Mouse (Mus musculus): ENCODE measurements around the gene Zan. TPM values are rescaled to one million over a fixed set of nuclear protein-coding genes. Genes with fewer than 3 reads are reported as not detected.

Zan gene
- polyA plus RNA-seq, 1 experiment, result 0.02 TPM

DNA sequence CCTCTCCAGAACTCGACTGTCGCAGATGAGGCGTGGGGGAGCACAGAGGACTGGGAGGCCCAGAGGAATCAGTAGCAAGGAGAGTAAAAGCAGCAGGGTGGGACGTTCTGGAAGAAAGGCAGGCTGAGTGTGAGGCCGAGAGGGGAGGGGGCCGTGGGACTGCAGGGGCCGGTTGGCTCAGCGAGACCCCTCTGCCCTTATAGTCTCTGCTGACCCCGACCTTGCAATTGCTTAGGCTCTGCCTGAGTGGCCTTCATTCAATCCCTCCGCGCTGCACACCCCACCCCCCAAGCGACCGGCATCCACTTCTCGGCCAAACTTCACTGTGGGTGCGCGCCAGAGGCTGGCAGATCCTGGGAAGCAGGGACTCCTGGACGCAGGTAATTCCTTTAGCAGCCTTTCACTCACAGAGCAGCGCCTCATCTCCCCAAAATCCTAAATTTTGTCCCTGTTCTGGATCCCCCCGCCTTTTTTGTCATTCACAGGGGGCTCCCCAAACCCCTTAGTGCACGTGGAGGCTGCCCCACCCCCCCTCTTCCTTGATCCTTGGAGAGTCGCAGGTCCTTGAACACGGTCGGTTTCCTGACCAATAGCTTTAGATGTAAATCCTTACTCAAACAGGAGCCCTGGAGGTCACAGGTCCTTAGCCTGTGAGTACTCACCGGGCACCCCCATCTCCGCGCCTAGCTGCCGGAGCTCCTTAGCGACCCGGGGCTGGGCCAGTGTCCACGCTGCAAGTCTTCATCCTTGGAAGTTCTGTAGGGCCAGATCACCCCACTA lies 8.4 kb upstream of the Zan start:
- Histone ChIP-seq H3K36me3 (ENCODE audit: control insufficient read depth, insufficient read depth, low read length) (no peaks in the 10 kb centered on the region), H3K27me3 (ENCODE audit: control insufficient read depth, insufficient read depth, low read length) (peaks cover 5% of the 10 kb centered on the region; the same call in 1 of the 2 replicates), H3K4me3 (ENCODE audit: extremely low read depth, insufficient read depth, insufficient read length) (no peak overlapping the region), H3K27ac (ENCODE audit: insufficient read depth, low read length) (no peak overlapping the region), H3K4me1 (ENCODE audit: control insufficient read depth, insufficient read depth, insufficient read length) (no peaks in the 10 kb centered on the region)
- WGBS, result 39% methylated on average over 30 of the region's 30 CpGs
- DNase-seq (ENCODE audit: low read depth in 1 of 2, low spot score in 2 of 2), result no peak
- TF ChIP-seq CTCF (IDR thresholded peaks at IDR 0.05; ENCODE audit: extremely low read depth, insufficient read depth, insufficient read length, insufficient replicate concordance), result no peak
- no peak for TF ChIP-seq POLR2A (IDR thresholded peaks at IDR 0.05; ENCODE audit: low read depth, low read length)

- Histone ChIP-seq H3K36me3 (ENCODE audit: control insufficient read depth, insufficient read depth, low read length) (no peaks in the 10 kb centered on the region), H3K4me1 (ENCODE audit: control insufficient read depth, insufficient read depth, insufficient read length) (no peaks in the 10 kb centered on the region), H3K27me3 (ENCODE audit: control insufficient read depth, insufficient read depth, low read length) (peaks cover 5% of the 10 kb centered on the region; the same call in 1 of the 2 replicates), H3K27ac (ENCODE audit: insufficient read depth, low read length) (no peak overlapping the region), H3K4me3 (ENCODE audit: extremely low read depth, insufficient read depth, insufficient read length) (no peak overlapping the region)
- no peak for DNase-seq (ENCODE audit: low read depth in 1 of 2, low spot score in 2 of 2)
- TF ChIP-seq POLR2A (IDR thresholded peaks at IDR 0.05; ENCODE audit: low read depth, low read length) (no peak), CTCF (IDR thresholded peaks at IDR 0.05; ENCODE audit: extremely low read depth, insufficient read depth, insufficient read length, insufficient replicate concordance) (no peak)
- 63% methylated on average over 8 of the region's 8 CpGs for whole genome bisulfite sequencing
Observed at GRCm38 (mm10) chr5:137481897-137482296, 5.0 kb upstream of the Zan start.

GRCm38 (mm10) chr5:137481138-137481537 lies 4.3 kb upstream of the Zan start:
- Histone ChIP-seq H3K27me3 (ENCODE audit: control insufficient read depth, insufficient read depth, low read length) (peaks cover 5% of the 10 kb centered on the region; the same call in 1 of the 2 replicates), H3K27ac (ENCODE audit: insufficient read depth, low read length) (no peak overlapping the region), H3K4me3 (ENCODE audit: extremely low read depth, insufficient read depth, insufficient read length) (no peak overlapping the region), H3K36me3 (ENCODE audit: control insufficient read depth, insufficient read depth, low read length) (no peaks in the 10 kb centered on the region), H3K4me1 (ENCODE audit: control insufficient read depth, insufficient read depth, insufficient read length) (no peaks in the 10 kb centered on the region)
- no peak for TF ChIP-seq POLR2A (IDR thresholded peaks at IDR 0.05; ENCODE audit: low read depth, low read length)
- TF ChIP-seq CTCF (IDR thresholded peaks at IDR 0.05; ENCODE audit: extremely low read depth, insufficient read depth, insufficient read length, insufficient replicate concordance), result peak; percentile 65; the same call in 1 of the 2 replicates
- peak; percentile 9 to 40 for DNase-seq (ENCODE audit: low read depth in 1 of 2, low spot score in 2 of 2)

DNA sequence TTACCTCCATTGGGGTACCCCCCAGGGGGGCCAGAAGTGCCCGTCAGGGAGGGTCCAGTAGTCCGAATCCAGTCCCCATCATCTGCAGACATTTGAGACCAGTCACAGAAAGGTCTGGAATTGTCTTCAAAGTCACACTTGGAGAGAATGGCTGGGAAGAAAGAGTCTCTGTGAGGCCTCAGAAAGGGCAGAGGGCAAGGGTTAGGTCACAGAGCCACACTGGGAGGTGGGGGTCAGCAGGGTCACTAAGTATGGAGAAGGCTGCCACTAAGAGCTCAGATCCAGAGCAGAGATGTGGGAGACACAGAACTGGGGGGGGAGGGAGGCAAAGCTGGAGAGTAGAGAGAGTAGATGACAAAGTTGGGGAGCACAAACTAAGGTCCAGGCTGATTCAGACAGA lies 2.5 kb downstream of the Zan start:
- H3K4me3 ChIP-seq (ENCODE audit: extremely low read depth, insufficient read depth, insufficient read length), result no peak overlapping the region
- WGBS, result 90% methylated on average over 2 of the region's 2 CpGs
- TF ChIP-seq POLR2A (IDR thresholded peaks at IDR 0.05; ENCODE audit: low read depth, low read length) (no peak), CTCF (IDR thresholded peaks at IDR 0.05; ENCODE audit: extremely low read depth, insufficient read depth, insufficient read length, insufficient replicate concordance) (no peak)
- DNase-seq (ENCODE audit: low read depth in 1 of 2, low spot score in 2 of 2), result no peak
- no peaks in the 10 kb centered on the region for H3K27me3 ChIP-seq (ENCODE audit: control insufficient read depth, insufficient read depth, low read length)
- H3K36me3 ChIP-seq (ENCODE audit: control insufficient read depth, insufficient read depth, low read length), result no peaks in the 10 kb centered on the region
- no peaks in the 10 kb centered on the region for H3K4me1 ChIP-seq (ENCODE audit: control insufficient read depth, insufficient read depth, insufficient read length)
- H3K27ac ChIP-seq (ENCODE audit: insufficient read depth, low read length), result no peak overlapping the region

DNA sequence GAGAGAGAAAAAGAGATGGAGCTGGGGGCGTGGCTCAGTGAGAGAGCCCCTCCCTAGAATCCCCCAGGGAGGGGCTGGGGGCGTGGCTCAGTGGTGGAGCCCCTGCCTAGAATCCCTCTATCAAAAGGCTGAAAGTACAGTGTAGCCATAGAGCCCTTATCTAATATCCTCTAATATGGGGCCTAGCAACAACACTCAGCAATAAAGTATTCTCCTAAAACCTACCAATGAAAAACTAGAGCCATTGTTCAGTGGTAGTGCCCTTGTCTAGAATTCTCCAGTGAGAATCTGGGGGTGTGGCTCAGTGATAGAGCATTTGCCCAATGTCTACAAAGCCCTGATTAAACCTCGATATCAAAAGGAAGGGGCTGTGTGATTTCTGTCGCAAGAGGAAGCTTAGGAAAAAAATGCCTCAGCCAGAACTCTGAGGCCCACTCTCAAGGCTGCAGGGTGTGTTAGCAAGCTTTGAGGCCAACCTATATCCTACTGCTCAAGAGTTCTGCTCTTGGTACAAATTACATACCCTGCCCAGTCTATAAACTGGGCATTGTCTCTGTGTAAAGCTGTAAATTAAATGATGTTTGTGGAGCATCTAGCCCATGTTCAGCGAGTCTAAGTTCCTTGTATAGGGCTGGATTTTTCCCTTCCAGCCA lies 4.5 kb downstream of the Zan start:
- Histone ChIP-seq H3K4me1 (ENCODE audit: control insufficient read depth, insufficient read depth, insufficient read length) (no peaks in the 10 kb centered on the region), H3K36me3 (ENCODE audit: control insufficient read depth, insufficient read depth, low read length) (no peaks in the 10 kb centered on the region), H3K27me3 (ENCODE audit: control insufficient read depth, insufficient read depth, low read length) (no peaks in the 10 kb centered on the region), H3K27ac (ENCODE audit: insufficient read depth, low read length) (no peak overlapping the region), H3K4me3 (ENCODE audit: extremely low read depth, insufficient read depth, insufficient read length) (no peak overlapping the region)
- DNase-seq (ENCODE audit: low read depth in 1 of 2, low spot score in 2 of 2), result no peak
- no peak for TF ChIP-seq POLR2A (IDR thresholded peaks at IDR 0.05; ENCODE audit: low read depth, low read length)
- no peak for TF ChIP-seq CTCF (IDR thresholded peaks at IDR 0.05; ENCODE audit: extremely low read depth, insufficient read depth, insufficient read length, insufficient replicate concordance)
- 50% methylated on average over 5 of the region's 5 CpGs for WGBS

GRCm38 (mm10) chr5:137466946-137467345 lies 9.9 kb downstream of the Zan start:
- H3K27ac ChIP-seq (ENCODE audit: insufficient read depth, low read length), result no peak overlapping the region
- no peak overlapping the region for H3K4me3 ChIP-seq (ENCODE audit: extremely low read depth, insufficient read depth, insufficient read length)
- DNase-seq (ENCODE audit: low read depth in 1 of 2, low spot score in 2 of 2), result no peak
- H3K4me1 ChIP-seq (ENCODE audit: control insufficient read depth, insufficient read depth, insufficient read length), result no peaks in the 10 kb centered on the region
- no peaks in the 10 kb centered on the region for H3K27me3 ChIP-seq (ENCODE audit: control insufficient read depth, insufficient read depth, low read length)
- 91% methylated on average over 6 of the region's 6 CpGs for WGBS
- no peaks in the 10 kb centered on the region for H3K36me3 ChIP-seq (ENCODE audit: control insufficient read depth, insufficient read depth, low read length)
- TF ChIP-seq CTCF (IDR thresholded peaks at IDR 0.05; ENCODE audit: extremely low read depth, insufficient read depth, insufficient read length, insufficient replicate concordance) (no peak), POLR2A (IDR thresholded peaks at IDR 0.05; ENCODE audit: low read depth, low read length) (no peak)

DNA sequence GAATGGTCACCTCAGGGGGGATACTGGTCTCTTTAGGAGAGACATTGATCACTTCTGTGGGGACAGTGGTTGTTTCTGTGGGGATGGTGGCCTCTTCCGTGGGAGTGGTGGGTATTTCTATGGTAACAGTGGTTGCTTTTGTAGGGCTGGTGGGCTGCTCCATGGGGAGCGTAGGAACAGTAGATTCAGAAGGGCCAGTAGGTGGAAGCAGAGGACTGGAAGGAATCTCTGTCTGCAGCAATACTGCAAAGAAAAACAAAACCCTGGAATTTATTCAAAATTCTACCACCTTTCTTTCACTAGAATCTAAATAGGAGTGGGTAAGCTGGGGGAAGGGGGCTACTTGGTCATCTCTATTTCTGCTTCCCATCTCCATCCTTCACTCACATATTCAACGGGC lies 11.8 kb downstream of the Zan start:
- no peaks in the 10 kb centered on the region for H3K27me3 ChIP-seq (ENCODE audit: control insufficient read depth, insufficient read depth, low read length)
- no peaks in the 10 kb centered on the region for H3K4me1 ChIP-seq (ENCODE audit: control insufficient read depth, insufficient read depth, insufficient read length)
- WGBS, result 52% methylated on average over 3 of the region's 3 CpGs
- no peaks in the 10 kb centered on the region for H3K36me3 ChIP-seq (ENCODE audit: control insufficient read depth, insufficient read depth, low read length)
- no peak for DNase-seq (ENCODE audit: low read depth in 1 of 2, low spot score in 2 of 2)
- no peak for TF ChIP-seq POLR2A (IDR thresholded peaks at IDR 0.05; ENCODE audit: low read depth, low read length)
- no peak for TF ChIP-seq CTCF (IDR thresholded peaks at IDR 0.05; ENCODE audit: extremely low read depth, insufficient read depth, insufficient read length, insufficient replicate concordance)
- H3K27ac ChIP-seq (ENCODE audit: insufficient read depth, low read length), result no peak overlapping the region
- H3K4me3 ChIP-seq (ENCODE audit: extremely low read depth, insufficient read depth, insufficient read length), result no peak overlapping the region

All from spleen, adult 2 months (tissue).